Mouse (Mus musculus) midbrain, embryonic 15.5 days (tissue): ENCODE measurements at regions not wholly inside any gene's neighbourhood (a gene's known extent, or its start where the extent isn't known, plus 50 kb on each side); places are given as distances from the start of the nearest gene placed in this dataset.

Source experiments
- ATAC-seq: fragments of 200-750 bp; cut with Nextera tagmentation; replicated peaks from 2 replicates; pipeline ENCODE4 v1.8.0; 2017; ENCODE audit warnings: moderate TSS enrichment
- H3K27ac ChIP-seq: fragments of 300-500 bp; sonication (generic); 2 replicates; pipeline ENCODE4 v1.5.1; 2015; ENCODE audit warnings: mild to moderate bottlenecking, inconsistent platforms
- H3K27me3 ChIP-seq: fragments of 300-500 bp; sonication (generic); replicated peaks from 2 replicates; pipeline ENCODE4 v1.6.1; 2015; ENCODE audit warnings: inconsistent platforms
- H3K36me3 ChIP-seq: fragments of 300-500 bp; sonication (generic); replicated peaks from 2 replicates; pipeline ENCODE4 v1.6.1; 2015; ENCODE audit warnings: inconsistent platforms
- H3K4me1 ChIP-seq: fragments of 300-500 bp; sonication (generic); 2 replicates; pipeline ENCODE4 v1.6.1; 2015; ENCODE audit warnings: inconsistent platforms
- H3K4me2 ChIP-seq: fragments of 300-500 bp; sonication (generic); 2 replicates; pipeline ENCODE4 v1.6.1; 2015; ENCODE audit warnings: inconsistent platforms, mild to moderate bottlenecking, moderate library complexity
- H3K4me3 ChIP-seq: fragments of 300-500 bp; sonication (generic); 2 replicates; pipeline ENCODE4 v1.5.1; 2015; ENCODE audit warnings: mild to moderate bottlenecking, inconsistent platforms
- H3K9ac ChIP-seq: fragments of 300-500 bp; sonication (generic); 2 replicates; pipeline ENCODE4 v1.6.1; 2015; ENCODE audit warnings: mild to moderate bottlenecking, inconsistent platforms
- H3K9me3 ChIP-seq: fragments of 300-500 bp; sonication (generic); 2 replicates; pipeline ENCODE4 v1.6.1; 2016; ENCODE audit warnings: inconsistent platforms
- WGBS: fragments of 180-500 bp; shearing (Covaris S2); methylation state at CpG from one replicate; pipeline ENCODE4 v1.1.7; 2015; ENCODE audit warnings: mixed read lengths; 5-methylcytosine and 5-hydroxymethylcytosine counted together

DNA sequence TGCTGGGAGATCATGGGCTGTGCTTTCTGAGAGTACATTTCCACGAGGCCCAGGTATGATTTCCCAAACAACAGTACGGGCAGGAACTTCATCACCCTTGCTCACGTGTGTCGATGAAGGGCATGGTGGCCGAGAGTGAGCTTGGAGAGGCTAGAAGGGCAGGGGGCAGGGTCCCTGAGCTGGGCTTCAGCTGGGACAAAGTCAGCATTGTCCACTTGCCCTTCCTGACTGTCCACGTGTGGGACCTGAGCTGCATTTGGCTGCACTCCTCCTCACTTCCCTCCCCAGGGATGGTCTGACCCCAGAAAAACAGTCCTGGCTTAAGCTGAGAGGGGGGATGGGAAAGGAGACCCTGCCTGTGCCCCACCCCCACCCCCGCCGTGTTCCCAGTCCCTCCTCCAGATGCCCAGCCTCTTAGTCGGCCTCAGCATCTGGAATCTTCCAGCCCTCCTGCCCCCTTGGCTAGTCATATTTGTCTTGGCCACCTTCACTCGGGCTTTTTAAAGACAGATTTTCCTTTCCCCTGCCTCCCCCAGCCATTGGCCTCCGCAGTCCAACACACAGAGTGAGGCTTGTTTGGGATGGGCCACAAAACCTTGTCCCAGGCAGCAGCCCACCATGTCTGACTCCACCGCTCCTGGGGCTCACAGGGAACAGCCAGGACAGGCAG lies 58.6 kb downstream of the Isg20 start:
- no peaks in the 10 kb centered on the region for H3K9me3 ChIP-seq
- H3K4me1 ChIP-seq, result no peaks in the 10 kb centered on the region
- no peaks in the 10 kb centered on the region for H3K36me3 ChIP-seq
- no peak overlapping the region for H3K9ac ChIP-seq
- H3K27me3 ChIP-seq, result no peaks in the 10 kb centered on the region
- H3K27ac ChIP-seq, result no peak overlapping the region
- H3K4me3 ChIP-seq, result no peak overlapping the region
- H3K4me2 ChIP-seq, result no peak overlapping the region
- ATAC-seq, result no peak
- 63% methylated on average over 12 of the region's 12 CpGs for WGBS

GRCm38 (mm10) chr7:78989751-78990206 lies 63.5 kb upstream of the Acan start:
- peak; percentile 82 for ATAC-seq
- Histone ChIP-seq H3K36me3 (no peaks in the 10 kb centered on the region), H3K9ac (no peak overlapping the region), H3K4me2 (peak overlapping the region; percentile 93), H3K4me1 (peaks cover 12% of the 10 kb centered on the region), H3K9me3 (no peaks in the 10 kb centered on the region), H3K27ac (no peak overlapping the region), H3K27me3 (no peaks in the 10 kb centered on the region), H3K4me3 (peak overlapping the region; percentile 49)
- 31% methylated on average over 5 of the region's 5 CpGs for WGBS

DNA sequence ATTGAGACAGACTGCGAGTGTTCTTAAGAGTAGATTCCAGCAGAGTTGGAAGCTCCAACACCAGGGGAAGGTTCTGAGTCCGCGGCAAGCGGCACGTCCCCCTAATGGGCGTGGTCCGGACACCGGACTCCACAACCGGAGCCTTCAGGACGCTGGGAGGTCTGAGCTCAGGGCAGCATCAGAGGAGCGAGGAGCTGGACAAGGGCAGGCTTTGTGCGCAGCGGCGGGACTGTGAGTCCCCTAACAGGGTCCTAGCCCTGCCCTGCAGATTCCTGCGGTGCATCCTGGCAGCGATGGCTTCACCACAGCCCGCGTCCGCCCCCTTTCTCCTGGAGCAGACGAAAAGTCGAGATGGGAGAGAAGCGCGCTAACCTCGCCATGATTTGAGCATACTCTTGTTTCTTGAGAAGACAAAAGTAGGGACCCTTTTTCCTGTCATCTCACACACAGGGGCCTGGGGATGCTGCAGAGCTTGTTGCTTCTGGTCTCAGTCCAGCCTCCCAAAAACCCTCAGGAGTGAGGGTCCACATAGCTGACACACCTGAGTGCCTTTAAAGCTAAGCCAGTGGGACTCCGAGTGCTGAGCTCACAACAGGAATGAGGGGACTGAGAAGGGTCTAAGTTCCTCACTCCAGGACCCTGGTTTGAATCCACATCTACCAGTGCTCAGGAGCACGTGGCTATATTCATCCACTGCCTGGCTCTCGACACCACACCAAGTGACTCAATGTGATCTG lies 62.8 kb upstream of the Acan start:
- peak overlapping the region; percentile 36 for H3K9ac ChIP-seq
- H3K27me3 ChIP-seq, result no peaks in the 10 kb centered on the region
- ATAC-seq, result peak; percentile 86
- 3% methylated on average over 27 of the region's 27 CpGs for WGBS
- H3K4me3 ChIP-seq, result peak overlapping the region; percentile 49
- peaks cover 12% of the 10 kb centered on the region for H3K4me1 ChIP-seq
- H3K27ac ChIP-seq, result no peak overlapping the region
- no peaks in the 10 kb centered on the region for H3K36me3 ChIP-seq
- peak overlapping the region; percentile 93 for H3K4me2 ChIP-seq
- no peaks in the 10 kb centered on the region for H3K9me3 ChIP-seq

GRCm38 (mm10) chr7:78992991-78993390 lies 60.3 kb upstream of the Acan start:
- WGBS, result 88% methylated on average over 7 of the region's 7 CpGs
- Histone ChIP-seq H3K9me3 (no peaks in the 10 kb centered on the region), H3K36me3 (no peaks in the 10 kb centered on the region), H3K4me3 (no peak overlapping the region), H3K4me2 (no peak overlapping the region), H3K9ac (no peak overlapping the region), H3K27me3 (no peaks in the 10 kb centered on the region), H3K27ac (no peak overlapping the region), H3K4me1 (peaks cover 12% of the 10 kb centered on the region)
- no peak for ATAC-seq

DNA sequence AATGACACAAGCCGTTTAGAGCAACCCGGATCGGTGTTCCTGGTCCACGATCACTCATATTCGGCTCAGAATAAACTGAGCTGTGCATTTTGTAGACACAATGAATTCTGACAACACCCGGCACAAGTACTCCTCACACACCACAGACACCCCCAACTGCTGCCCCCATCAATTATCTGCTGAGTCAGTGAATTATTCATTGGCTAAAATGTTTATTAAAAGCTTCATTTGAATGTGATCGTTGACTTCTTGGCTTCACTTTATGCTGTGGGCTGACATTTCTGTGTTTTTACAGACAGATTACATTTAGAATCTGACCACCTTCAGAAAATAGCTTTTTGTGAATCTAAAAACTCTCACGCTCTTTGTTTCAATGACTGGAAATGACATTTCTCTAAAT lies 59.1 kb upstream of the Acan start:
- Histone ChIP-seq H3K36me3 (no peaks in the 10 kb centered on the region), H3K9me3 (no peaks in the 10 kb centered on the region), H3K9ac (no peak overlapping the region), H3K27me3 (no peaks in the 10 kb centered on the region), H3K4me3 (no peak overlapping the region), H3K27ac (no peak overlapping the region), H3K4me2 (no peak overlapping the region), H3K4me1 (peaks cover 12% of the 10 kb centered on the region)
- 83% methylated on average over 8 of the region's 8 CpGs for WGBS
- ATAC-seq, result no peak

DNA sequence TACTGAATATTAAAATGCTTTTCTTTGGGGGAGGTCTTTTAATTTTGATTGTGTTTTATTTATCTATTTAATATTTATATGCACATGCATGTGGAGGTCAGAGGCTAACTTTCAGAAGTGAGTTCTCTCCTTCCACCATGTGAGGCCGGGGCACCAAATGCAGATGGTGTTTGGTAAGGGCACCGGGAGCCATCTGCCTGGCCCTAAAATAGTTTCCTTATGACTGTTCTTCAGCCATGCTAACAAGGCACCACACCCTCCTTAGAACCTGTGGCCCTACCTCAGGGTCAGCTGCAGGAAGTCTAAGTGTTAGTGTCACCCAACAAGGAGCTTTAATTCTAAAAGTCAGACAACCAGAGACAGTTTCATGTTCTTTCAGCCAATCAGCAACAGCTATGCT lies 58.2 kb upstream of the Acan start:
- H3K4me1 ChIP-seq, result peaks cover 9% of the 10 kb centered on the region
- ATAC-seq, result no peak
- H3K9me3 ChIP-seq, result no peaks in the 10 kb centered on the region
- 80% methylated on average over 2 of the region's 2 CpGs for WGBS
- H3K27me3 ChIP-seq, result no peaks in the 10 kb centered on the region
- no peaks in the 10 kb centered on the region for H3K36me3 ChIP-seq
- H3K4me3 ChIP-seq, result no peak overlapping the region
- H3K27ac ChIP-seq, result no peak overlapping the region
- H3K9ac ChIP-seq, result no peak overlapping the region
- no peak overlapping the region for H3K4me2 ChIP-seq

DNA sequence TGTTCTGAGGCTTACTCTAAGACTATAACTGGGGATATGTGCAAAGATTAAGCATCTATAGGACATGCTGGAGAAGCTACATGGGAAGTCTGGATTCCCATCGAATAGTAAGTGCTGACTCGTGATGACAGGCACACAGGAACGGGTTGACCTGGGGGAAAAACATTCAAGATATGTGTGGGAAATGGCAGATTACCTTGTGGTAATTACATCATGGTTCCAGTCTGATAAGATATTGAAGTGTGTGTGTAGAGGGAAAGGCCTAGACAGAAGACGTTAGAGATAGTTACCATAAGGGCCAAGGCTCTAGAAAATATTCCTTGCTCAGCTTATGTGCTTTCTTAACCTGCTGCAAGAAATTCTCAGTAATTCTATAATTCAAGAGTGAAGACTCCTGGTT lies 57.5 kb upstream of the Acan start:
- Histone ChIP-seq H3K27me3 (no peaks in the 10 kb centered on the region), H3K36me3 (no peaks in the 10 kb centered on the region), H3K9ac (no peak overlapping the region), H3K4me2 (no peak overlapping the region), H3K4me1 (0 out of 2 replicates have a peak, but pooled peaks cover 1% of the 10 kb centered on the region), H3K9me3 (no peaks in the 10 kb centered on the region), H3K27ac (no peak overlapping the region), H3K4me3 (no peak overlapping the region)
- WGBS, result 70% methylated on average over 4 of the region's 4 CpGs
- ATAC-seq, result no peak
